Mouse (Mus musculus) forebrain, embryonic 13.5 days (tissue): ENCODE results near the gene Atxn2. TPM values are rescaled to one million over a fixed set of nuclear protein-coding genes. Genes with fewer than 3 reads are reported as not detected.
"Not testable (repeated sequence)": the region's sequence is repeated elsewhere in the genome, so short reads cannot be mapped to it uniquely, and the experiment has no call there.

Experiments
- ATAC-seq: fragments of 200-750 bp; cut with Nextera tagmentation; 2 replicates; pipeline ENCODE4 v1.8.0; 2017
- H3K27ac ChIP-seq: fragments of 300-500 bp; sonication (generic); 2 replicates; pipeline ENCODE4 v1.5.1; 2015; ENCODE audit warnings: inconsistent platforms, mild to moderate bottlenecking, moderate library complexity
- H3K27me3 ChIP-seq: fragments of 300-500 bp; sonication (generic); 2 replicates; pipeline ENCODE4 v1.6.1; 2015; ENCODE audit warnings: mild to moderate bottlenecking, inconsistent platforms
- H3K36me3 ChIP-seq: fragments of 300-500 bp; sonication (generic); 2 replicates; pipeline ENCODE4 v1.6.1; 2015; ENCODE audit warnings: mild to moderate bottlenecking, inconsistent platforms; ENCODE audit not compliant: poor library complexity, severe bottlenecking
- H3K4me1 ChIP-seq: fragments of 300-500 bp; sonication (generic); 2 replicates; pipeline ENCODE4 v1.6.1; 2015; ENCODE audit warnings: inconsistent platforms
- H3K4me2 ChIP-seq: fragments of 300-500 bp; sonication (generic); 2 replicates; pipeline ENCODE4 v1.6.1; 2015; ENCODE audit warnings: inconsistent platforms, mild to moderate bottlenecking, moderate library complexity
- H3K4me3 ChIP-seq: fragments of 300-500 bp; sonication (generic); 2 replicates; pipeline ENCODE4 v1.5.1; 2015; ENCODE audit warnings: mild to moderate bottlenecking, inconsistent platforms
- H3K9ac ChIP-seq: fragments of 300-500 bp; sonication (generic); 2 replicates; pipeline ENCODE4 v1.6.1; 2015; ENCODE audit warnings: mild to moderate bottlenecking, inconsistent platforms
- H3K9me3 ChIP-seq: fragments of 300-500 bp; sonication (generic); replicated peaks from 2 replicates; pipeline ENCODE4 v1.6.1; 2016; ENCODE audit warnings: inconsistent platforms
- WGBS: fragments of 180-500 bp; shearing (Covaris S2); methylation state at CpG from one replicate; pipeline ENCODE4 v1.1.7; 2015; 5-methylcytosine and 5-hydroxymethylcytosine counted together
- polyA plus RNA-seq: library from polyadenylated mRNA; unstranded; fragments of >200 nt; fragmentation: Nextera tagmentation; extraction: Ambion mirVana; gene quantifications from 2 replicates; pipeline ENCODE4 v1.2.1, GENCODE M21; 2015

Atxn2 gene
- polyA plus RNA-seq, 1 experiment from 2014 or later: 57.2 TPM

DNA sequence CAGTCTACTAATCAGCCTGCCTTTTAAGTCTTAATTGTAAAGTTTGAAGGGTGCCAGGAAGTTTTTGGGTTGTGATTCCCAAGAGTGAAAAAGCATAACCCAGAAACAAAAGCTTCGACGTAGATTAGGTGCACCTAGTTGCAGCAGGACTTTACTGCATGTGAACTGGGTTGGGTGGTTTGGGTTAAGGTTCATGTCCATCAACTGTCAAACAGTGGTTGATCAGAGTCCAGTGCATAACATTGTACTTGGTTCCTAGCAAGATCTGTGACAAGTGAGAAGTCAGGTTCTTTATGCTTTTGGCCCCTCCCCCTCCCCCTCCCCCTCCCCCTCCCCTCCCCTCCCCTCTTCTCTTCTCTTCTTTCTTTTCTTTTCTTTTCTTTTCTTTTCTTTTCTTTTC lies 31.8 kb downstream of the Atxn2 start:
- Histone ChIP-seq H3K9me3 (no peaks in the 10 kb centered on the region), H3K4me3 (no peak overlapping the region), H3K4me2 (no peak overlapping the region), H3K4me1 (no peaks in the 10 kb centered on the region), H3K36me3 (peaks cover 5% of the 10 kb centered on the region; the same call in 1 of the 2 replicates), H3K27ac (no peak overlapping the region), H3K27me3 (no peaks in the 10 kb centered on the region), H3K9ac (no peak overlapping the region)
- ATAC-seq: no peak
- WGBS: 81% methylated on average over 2 of the region's 2 CpGs

DNA sequence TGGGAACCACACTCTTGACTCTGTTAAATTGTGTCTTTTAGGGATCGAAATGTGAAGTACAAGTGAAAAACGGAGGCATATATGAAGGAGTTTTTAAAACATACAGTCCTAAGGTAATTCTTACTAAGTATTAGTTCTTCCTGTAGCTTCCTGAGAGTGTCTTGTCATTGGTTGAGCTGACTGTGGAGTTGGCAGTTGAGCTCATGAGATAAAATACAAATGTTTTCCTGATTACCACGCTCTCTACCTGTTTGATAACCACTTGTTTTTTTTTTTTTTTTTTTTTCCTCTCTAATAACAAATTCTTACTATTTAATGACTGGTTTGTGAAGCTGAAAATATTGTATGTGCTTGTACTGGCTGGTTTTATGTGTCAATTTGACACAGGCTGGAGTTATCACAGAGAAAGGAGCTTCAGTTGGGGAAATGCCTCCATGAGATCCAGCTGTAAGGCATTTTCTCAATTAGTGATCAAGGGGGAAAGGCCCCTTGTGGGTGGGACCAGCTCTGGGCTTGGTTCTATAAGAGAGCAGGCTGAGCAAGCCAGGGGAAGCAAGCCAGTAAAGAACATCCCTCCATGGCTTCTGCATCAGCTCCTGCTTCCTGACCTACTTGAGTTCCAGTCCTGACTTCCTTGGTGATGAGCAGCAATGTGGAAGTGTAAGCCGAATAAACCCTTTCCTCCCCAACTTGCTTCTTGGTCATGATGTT lies 36.9 kb downstream of the Atxn2 start:
- H3K9me3 ChIP-seq, H3K4me2 ChIP-seq, ATAC-seq, H3K27ac ChIP-seq, H3K4me3 ChIP-seq, H3K27me3 ChIP-seq, H3K4me1 ChIP-seq, H3K9ac ChIP-seq: not testable (repeated sequence)
- peaks cover 42% of the 10 kb centered on the region for H3K36me3 ChIP-seq
- WGBS: 97% methylated on average over 4 of the region's 4 CpGs

DNA sequence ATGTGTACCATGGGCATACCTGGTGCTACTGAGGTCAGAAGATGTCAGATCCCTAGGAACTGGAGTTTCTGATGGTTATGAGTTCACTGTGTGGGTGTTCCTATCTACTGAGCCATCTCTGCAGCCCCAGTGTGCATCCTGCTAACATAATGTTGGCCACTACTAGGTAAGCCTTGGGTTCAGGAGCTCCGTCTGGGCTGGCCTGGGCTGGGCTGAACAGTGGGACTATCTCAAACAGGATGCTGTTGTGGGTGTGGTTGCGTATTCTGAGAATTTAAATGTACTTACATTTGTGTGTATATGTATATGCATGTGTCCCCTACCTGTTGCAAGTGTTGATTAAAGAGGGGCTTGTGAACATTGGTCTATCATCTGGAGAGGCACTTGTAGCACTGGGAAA lies 38.5 kb downstream of the Atxn2 start:
- Histone ChIP-seq H3K36me3 (peaks cover 49% of the 10 kb centered on the region), H3K27ac (no peak overlapping the region), H3K4me3 (no peak overlapping the region), H3K4me2 (no peak overlapping the region), H3K27me3 (no peaks in the 10 kb centered on the region), H3K4me1 (no peaks in the 10 kb centered on the region), H3K9ac (no peak overlapping the region), H3K9me3 (no peaks in the 10 kb centered on the region)
- no peak for ATAC-seq
- WGBS: 96% methylated on average over 2 of the region's 2 CpGs

DNA sequence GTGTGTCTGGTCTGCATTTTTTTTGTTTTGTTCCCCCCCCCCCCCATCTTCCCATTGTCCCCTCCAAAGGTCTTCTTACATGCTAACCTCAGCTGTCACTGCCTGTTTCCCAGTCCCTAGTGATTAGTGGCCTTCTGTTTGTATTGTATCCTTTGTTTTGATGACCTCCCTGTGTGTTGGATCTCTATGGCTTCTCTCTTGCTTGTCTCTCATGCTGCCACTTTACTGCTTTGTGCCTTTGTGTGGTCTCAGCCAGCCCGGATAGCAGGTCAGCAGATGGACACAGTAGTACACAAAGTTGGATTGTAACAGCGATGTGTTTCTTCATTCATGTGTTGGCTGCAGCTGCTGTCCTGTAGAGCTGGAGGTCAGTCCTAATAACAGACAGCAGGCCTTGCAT lies 46.8 kb downstream of the Atxn2 start:
- no peak overlapping the region for H3K4me2 ChIP-seq
- peaks cover 5% of the 10 kb centered on the region; the same call in 1 of the 2 replicates for H3K4me1 ChIP-seq
- no peaks in the 10 kb centered on the region for H3K9me3 ChIP-seq
- no peak overlapping the region for H3K4me3 ChIP-seq
- no peak overlapping the region for H3K27ac ChIP-seq
- H3K36me3 ChIP-seq: peaks cover 42% of the 10 kb centered on the region
- ATAC-seq: no peak
- 57% methylated on average over 2 of the region's 2 CpGs for WGBS
- no peak overlapping the region for H3K9ac ChIP-seq
- no peaks in the 10 kb centered on the region for H3K27me3 ChIP-seq

DNA sequence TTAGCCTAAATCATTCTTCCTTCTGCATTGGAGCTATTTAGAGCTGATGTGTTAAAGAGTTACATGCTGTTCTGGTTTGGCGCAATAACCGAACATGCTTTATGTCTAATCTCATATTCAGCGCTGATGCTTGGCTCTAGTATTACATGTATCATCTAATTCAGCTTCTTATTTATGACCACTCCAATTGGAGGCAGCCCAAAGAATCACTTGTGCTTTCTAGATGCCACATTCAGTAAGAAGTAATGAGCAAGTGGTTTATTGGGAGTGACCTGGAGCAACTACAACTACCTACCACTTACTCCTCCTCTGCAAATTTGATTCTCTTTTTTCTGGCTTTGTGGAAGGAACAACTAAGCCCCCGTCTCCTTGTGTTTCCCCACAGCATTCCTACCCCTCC lies 47.2 kb downstream of the Atxn2 start:
- Histone ChIP-seq H3K4me1 (peaks cover 5% of the 10 kb centered on the region; the same call in 1 of the 2 replicates), H3K4me2 (no peak overlapping the region), H3K4me3 (no peak overlapping the region), H3K9me3 (no peaks in the 10 kb centered on the region), H3K36me3 (peaks cover 38% of the 10 kb centered on the region), H3K27ac (no peak overlapping the region), H3K27me3 (no peaks in the 10 kb centered on the region), H3K9ac (no peak overlapping the region)
- WGBS: 85% methylated on average over 4 of the region's 4 CpGs
- ATAC-seq: no peak

DNA sequence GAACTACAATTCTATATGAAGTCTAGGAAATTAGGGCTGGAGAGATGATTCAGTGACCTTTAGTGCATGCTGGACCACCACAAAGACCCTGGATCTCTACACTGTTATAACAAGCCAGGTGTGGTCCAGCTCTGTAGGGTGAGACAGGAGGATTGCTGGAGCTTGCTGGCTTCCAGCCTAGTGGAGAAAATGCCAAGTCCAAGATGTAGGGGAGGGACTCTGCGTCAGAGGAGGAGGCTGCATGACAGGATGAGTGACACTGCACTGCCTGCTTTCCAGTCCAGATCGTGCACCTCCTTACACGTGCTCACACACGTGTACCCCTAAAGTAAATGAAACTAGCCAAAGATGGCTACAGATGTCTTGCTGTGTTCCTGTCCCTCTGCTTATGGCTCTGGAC lies 48.8 kb downstream of the Atxn2 start:
- Histone ChIP-seq H3K27ac (no peak overlapping the region), H3K9me3 (no peaks in the 10 kb centered on the region), H3K4me1 (peaks cover 5% of the 10 kb centered on the region; the same call in 1 of the 2 replicates), H3K4me2 (no peak overlapping the region), H3K36me3 (peaks cover 36% of the 10 kb centered on the region), H3K4me3 (no peak overlapping the region), H3K9ac (no peak overlapping the region), H3K27me3 (no peaks in the 10 kb centered on the region)
- ATAC-seq: no peak
- WGBS: 92% methylated on average over 4 of the region's 4 CpGs

DNA sequence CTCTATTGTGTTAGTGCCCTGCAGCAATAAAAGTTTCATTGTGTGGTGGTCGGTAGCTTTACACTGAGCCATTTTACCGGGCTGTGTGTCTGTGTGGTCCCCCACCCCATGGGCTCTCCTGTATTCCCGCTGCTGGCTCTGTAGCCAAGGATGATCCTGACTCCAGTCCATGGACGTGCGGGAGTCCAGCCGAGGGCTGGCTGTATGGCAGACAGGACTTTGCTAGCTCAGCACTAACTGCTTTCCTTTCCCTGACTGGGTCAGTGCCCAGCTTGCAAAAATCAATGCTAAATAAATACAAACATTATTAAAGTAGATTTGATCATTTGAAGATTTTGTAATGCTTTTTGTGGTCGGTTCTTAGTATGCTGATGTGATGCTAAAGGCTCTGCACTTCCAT lies 50.3 kb downstream of the Atxn2 start:
- Histone ChIP-seq H3K4me2 (no peak overlapping the region), H3K4me1 (peaks cover 5% of the 10 kb centered on the region; the same call in 1 of the 2 replicates), H3K9me3 (no peaks in the 10 kb centered on the region), H3K36me3 (peaks cover 31% of the 10 kb centered on the region), H3K4me3 (no peak overlapping the region), H3K9ac (no peak overlapping the region), H3K27me3 (no peaks in the 10 kb centered on the region), H3K27ac (no peak overlapping the region)
- 66% methylated on average over 7 of the region's 7 CpGs for WGBS
- no peak for ATAC-seq

DNA sequence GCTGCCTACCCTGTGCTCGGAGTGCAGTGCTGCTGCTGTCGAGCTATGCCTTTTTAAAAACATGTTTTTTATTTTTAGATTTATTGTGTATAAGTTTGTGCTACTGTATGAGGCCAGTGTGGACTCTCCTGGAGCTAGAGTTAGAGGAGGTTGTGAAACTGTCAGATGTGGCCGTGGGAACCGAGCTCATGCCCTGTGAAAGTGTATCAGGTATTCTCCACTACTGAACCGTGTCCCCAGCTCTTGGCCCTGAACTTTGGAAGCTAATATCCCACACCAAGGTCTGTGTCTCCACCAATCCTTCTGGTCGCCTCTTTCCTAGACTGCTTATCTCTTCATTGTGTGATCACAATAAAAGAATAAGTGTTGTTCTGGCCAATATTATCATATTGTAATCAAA lies 51.8 kb downstream of the Atxn2 start:
- Histone ChIP-seq H3K27ac (no peak overlapping the region), H3K9me3 (no peaks in the 10 kb centered on the region), H3K9ac (no peak overlapping the region), H3K36me3 (peaks cover 22% of the 10 kb centered on the region; the same call in 1 of the 2 replicates), H3K27me3 (no peaks in the 10 kb centered on the region), H3K4me1 (peaks cover 3% of the 10 kb centered on the region; the same call in 1 of the 2 replicates), H3K4me3 (no peak overlapping the region), H3K4me2 (no peak overlapping the region)
- WGBS: 94% methylated on average over 6 of the region's 6 CpGs
- ATAC-seq: no peak

DNA sequence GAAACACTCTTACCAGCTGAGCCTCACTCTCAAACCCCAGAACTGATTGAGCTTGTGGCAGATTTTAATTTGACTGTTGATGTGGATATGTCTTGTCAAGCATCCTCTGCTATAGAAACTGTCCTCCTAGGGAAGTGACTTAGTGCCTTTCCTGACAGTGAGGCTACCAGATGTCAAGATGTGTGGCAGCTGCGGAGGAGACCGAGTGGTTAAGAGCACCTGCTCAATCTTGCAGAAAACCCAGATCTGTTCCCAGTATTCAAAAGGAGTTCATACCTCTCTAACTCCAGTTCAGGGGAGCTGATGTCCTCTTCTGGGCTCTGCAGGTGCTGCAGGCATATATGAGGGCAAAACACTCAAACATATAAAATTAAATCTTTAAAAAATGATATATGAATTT lies 53.9 kb downstream of the Atxn2 start:
- no peaks in the 10 kb centered on the region for H3K27me3 ChIP-seq
- no peak overlapping the region for H3K27ac ChIP-seq
- ATAC-seq: no peak

DNA sequence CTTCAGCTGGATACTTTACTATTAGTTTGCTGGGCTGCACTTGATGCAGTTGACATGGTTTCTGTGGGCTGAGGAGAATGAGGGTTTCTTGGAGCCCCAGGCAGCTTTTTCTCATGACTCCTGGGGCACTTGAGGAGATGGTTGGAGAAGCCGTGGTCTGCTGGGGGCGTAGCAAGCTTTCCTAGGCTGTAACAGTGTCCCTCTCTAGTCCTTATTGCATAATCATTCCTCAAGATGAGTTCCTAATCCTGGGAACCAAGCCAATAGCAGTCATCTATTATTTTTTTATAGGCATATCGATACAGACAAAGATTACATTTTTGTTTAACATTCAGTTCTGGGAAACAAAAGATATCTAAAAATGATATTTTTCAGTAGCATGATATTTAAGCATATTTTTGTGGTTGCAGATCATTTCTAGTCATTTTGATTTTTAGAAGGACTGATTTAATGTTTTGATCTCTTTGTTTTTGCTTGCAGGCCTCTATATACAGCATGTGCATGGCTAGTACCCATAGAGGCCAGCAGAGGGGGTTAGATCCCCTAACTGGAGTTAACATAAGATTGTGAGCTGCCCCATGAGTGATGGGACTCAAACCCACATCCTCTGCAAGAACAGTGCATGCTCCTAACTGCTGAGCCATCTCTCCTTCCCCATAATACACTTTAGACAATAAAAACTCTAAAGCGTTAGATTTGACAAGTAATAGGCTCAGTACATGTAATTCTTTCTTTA lies 55.1 kb downstream of the Atxn2 start:
- Histone ChIP-seq H3K36me3 (peaks cover 13% of the 10 kb centered on the region), H3K27me3 (no peaks in the 10 kb centered on the region), H3K27ac (no peak overlapping the region), H3K4me1 (no peaks in the 10 kb centered on the region), H3K9ac (no peak overlapping the region), H3K4me3 (no peak overlapping the region), H3K4me2 (no peak overlapping the region), H3K9me3 (no peaks in the 10 kb centered on the region)
- ATAC-seq: no peak
- 95% methylated on average over 4 of the region's 4 CpGs for WGBS

More for the DNA sequence above, 53.9 kb downstream of the Atxn2 start:
- no peak overlapping the region for H3K4me3 ChIP-seq
- WGBS: 89% methylated on average over 2 of the region's 2 CpGs
- no peaks in the 10 kb centered on the region for H3K9me3 ChIP-seq
- H3K9ac ChIP-seq: no peak overlapping the region
- peaks cover 18% of the 10 kb centered on the region; the same call in 1 of the 2 replicates for H3K36me3 ChIP-seq
- H3K4me1 ChIP-seq: no peaks in the 10 kb centered on the region
- H3K4me2 ChIP-seq: no peak overlapping the region

DNA sequence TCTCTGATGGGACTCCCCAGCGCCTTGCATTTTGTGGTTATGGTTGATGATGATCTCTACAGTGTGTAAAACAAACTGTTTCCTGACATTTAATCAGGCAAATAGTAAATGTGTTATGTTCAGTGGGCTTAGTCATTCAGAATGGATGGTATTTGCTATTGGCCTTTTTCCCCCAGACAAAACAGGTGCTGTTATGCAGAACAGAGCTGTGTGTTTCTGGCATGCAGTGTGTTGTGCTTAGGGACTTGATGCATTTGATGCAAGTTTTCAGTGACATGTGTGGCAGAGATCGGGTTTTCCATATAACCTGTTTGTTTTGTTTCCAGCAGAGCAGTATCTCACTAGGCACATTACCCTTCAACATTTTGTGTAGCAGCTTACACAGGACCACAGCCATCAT lies 56.4 kb downstream of the Atxn2 start:
- no peak overlapping the region for H3K27ac ChIP-seq
- no peaks in the 10 kb centered on the region for H3K4me1 ChIP-seq
- ATAC-seq: no peak
- no peak overlapping the region for H3K4me3 ChIP-seq
- H3K4me2 ChIP-seq: no peak overlapping the region
- 83% methylated on average over 2 of the region's 2 CpGs for WGBS
- H3K9me3 ChIP-seq: no peaks in the 10 kb centered on the region
- peaks cover 23% of the 10 kb centered on the region for H3K36me3 ChIP-seq
- H3K27me3 ChIP-seq: no peaks in the 10 kb centered on the region
- no peak overlapping the region for H3K9ac ChIP-seq

DNA sequence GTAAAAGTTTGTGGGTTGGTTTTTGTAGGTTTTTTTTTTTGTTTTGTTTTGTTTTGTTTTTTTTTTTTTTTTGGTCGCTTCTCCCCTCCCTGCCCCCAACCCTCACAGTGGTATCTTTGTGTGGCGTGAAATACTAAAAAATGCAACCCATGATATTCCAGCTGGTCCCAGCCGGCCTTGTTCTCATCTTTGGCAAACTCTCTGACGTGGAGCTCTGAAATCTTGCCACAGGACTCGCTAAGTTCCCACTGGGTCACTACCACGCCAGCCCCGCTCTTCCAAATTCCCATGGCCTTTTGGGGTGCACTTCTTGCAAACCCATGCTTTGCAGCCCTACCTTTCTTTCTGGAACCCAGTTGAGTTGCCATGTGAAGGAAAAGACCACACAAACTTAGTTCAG lies 58.7 kb downstream of the Atxn2 start:
- Histone ChIP-seq H3K36me3 (peaks cover 41% of the 10 kb centered on the region), H3K27ac (no peak overlapping the region), H3K27me3 (no peaks in the 10 kb centered on the region), H3K4me1 (no peaks in the 10 kb centered on the region), H3K9ac (no peak overlapping the region), H3K4me2 (no peak overlapping the region), H3K9me3 (no peaks in the 10 kb centered on the region), H3K4me3 (no peak overlapping the region)
- no peak for ATAC-seq
- WGBS: 92% methylated on average over 7 of the region's 7 CpGs
